Mouse (Mus musculus) neural tube, embryonic 10.5 days (tissue): Measurements from ENCODE around the gene Slc38a5.

Experiments
- DNase-seq: peaks from one replicate; pipeline ENCODE4 v3.0.0-alpha.2; 2017; ENCODE audit warnings: low spot score; ENCODE audit errors: extremely low spot score

Slc38a5 gene

GRCm38 (mm10) chrX:8309302-8309701 lies 38.4 kb downstream of the Slc38a5 start:
- DNase-seq: no peak

- peak; percentile 17 for DNase-seq
Measured at GRCm38 (mm10) chrX:8314905-8315304, 44.0 kb downstream of the Slc38a5 start.

GRCm38 (mm10) chrX:8327124-8327523 lies 56.2 kb downstream of the Slc38a5 start, which contains the start of gene Ssxb10:
Gene Ssxb10 (plus strand): TSS chrX:8327424.
- DNase-seq: no peak
